Mouse (Mus musculus) monocyte, adult 5-6 weeks (primary cell): ENCODE data around the gene Olfr1502. TPM values are rescaled to one million over a fixed set of nuclear protein-coding genes. Genes with fewer than 3 reads are reported as not detected.
"Not testable (repeated sequence)": the region's sequence is repeated elsewhere in the genome, so short reads cannot be mapped to it uniquely, and the experiment has no call there.

Experiments
- ATAC-seq: fragments of 153-309, 156-312 bp; replicated peaks from 2 replicates; pipeline ENCODE4 v1.8.0; 2017; ENCODE audit warnings: mild to moderate bottlenecking; ENCODE audit not compliant: low TSS enrichment, insufficient number of reproducible peaks, severe bottlenecking, poor library complexity, low FRiP score
- total RNA-seq: library from RNA; stranded (forward); fragments of 200-1000, 200-491, 200-594 nt; gene quantifications from 3 replicates; pipeline ENCODE4 v1.2.3, GENCODE M21; 2017

Gene Olfr1502
- total RNA-seq: not detected in 3 replicates

DNA sequence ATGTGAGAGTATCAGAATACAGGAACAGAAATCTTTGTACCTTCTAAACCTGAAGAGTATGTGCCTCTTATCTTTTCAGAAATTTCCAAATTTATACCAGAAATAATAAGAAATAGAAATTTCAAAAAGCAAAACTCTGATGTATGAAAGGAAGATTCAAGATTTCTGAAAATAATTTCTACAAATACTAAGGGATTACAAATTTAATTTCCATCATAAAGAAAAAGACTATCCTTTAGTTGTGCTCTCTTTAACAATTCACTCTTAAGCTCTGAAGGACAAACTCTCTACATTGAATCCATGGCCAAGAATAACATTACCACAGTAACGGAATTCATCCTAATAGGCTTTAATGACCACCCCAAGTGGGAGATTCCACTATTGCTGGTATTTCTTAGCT is at the start of gene Olfr1502:
Gene Olfr1502, plus strand, starts transcription at position 301 of the 400 bp plus-strand sequence.
- no peak for ATAC-seq

DNA sequence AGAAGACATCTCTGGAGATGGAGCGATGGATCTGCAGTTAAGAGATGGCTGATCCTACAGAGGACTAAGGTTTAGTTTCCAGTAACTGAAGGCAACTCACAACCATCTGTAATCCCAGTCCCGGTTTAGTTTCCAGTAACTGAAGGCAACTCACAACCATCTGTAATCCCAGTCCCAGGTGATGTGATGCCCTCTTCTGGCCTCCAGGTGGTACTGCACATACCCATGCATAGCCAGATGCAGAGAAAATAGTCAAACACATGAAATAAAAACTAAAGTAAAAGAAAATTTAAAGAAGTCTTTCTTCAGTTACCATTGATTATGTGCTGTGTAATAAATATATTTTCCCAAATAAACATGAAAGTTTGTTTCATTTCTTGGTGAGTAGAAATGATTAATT is 48.8 kb upstream of the Olfr1502 start:
- ATAC-seq: no peak

DNA sequence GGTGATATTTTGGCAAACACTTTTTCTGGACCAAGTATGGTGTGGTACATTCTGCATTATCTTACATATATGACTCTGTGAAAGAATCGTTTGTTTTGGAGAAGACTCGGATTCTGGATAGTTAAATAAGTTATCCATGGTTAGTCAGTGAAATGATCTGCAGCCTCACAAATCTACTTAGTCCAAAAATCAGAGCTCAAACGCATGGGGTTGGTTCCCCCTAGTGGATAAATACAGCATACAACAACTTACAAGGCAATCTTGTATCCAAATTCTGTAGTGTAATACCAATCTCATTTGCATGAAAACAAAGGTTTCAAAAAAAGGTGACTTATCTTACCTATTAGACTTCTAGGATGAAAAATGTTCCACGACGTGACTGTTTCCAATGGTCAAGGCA is 42.8 kb upstream of the Olfr1502 start:
- ATAC-seq: no peak

- no peak for ATAC-seq
These were observed 42.2 kb upstream of the Olfr1502 start, which contains the start of gene Olfr1499 for GRCm38 (mm10) chr19:13819347-13819746. Gene Olfr1499, minus strand, starts transcription at chr19:13819447.

GRCm38 (mm10) chr19:13820847-13821246 is 40.7 kb upstream of the Olfr1502 start:
- no peak for ATAC-seq

GRCm38 (mm10) chr19:13828447-13828846 is 33.1 kb upstream of the Olfr1502 start:
- ATAC-seq: no peak

- no peak for ATAC-seq
These were observed 31.2 kb upstream of the Olfr1502 start, which contains the start of gene Olfr1500 for GRCm38 (mm10) chr19:13830388-13830787. Gene Olfr1500, minus strand, starts transcription at chr19:13830488.

- not testable (repeated sequence) for ATAC-seq
These were observed 11.0 kb upstream of the Olfr1502 start, which contains the start of gene Olfr1501 for GRCm38 (mm10) chr19:13850592-13850991. Gene Olfr1501, minus strand, starts transcription at chr19:13850692.

DNA sequence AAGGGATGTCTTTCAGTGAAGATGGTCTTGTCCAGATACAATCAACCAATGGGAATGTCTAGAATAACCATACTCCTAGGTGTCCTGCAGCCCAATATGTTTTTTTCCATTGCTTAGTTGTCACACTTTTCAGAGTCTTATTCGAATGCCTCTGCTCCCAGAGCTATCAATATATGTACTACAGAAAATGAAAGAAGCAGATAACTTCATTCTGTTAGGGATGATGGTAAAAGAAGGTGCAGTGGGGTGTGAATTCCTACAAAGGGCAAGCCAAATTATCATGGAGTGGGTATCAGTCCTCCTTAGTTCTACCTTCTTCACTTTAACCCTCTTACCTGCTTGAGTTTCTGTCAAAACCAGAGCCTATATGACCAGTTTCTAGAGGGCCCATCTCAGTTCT is 36.2 kb downstream of the Olfr1502 start, which contains the start of gene Olfr1504:
Gene Olfr1504, minus strand, starts transcription at position 101 of the 400 bp plus-strand sequence.
- ATAC-seq: no peak

Other genes starting within 250 kb of the Olfr1502 start
- gene Olfr1487, start 244.4 kb upstream of the Olfr1502 start, total RNA-seq: not detected in 3 replicates
- gene Olfr1489, start 230.2 kb upstream of the Olfr1502 start, total RNA-seq: not detected in 3 replicates
- not detected in 3 replicates for gene Olfr1490, start 210.7 kb upstream of the Olfr1502 start, total RNA-seq
- not detected in 3 replicates for gene Olfr1491, start 164.5 kb upstream of the Olfr1502 start, total RNA-seq
- not detected in 3 replicates for gene Olfr1493-ps1, start 138.5 kb upstream of the Olfr1502 start, total RNA-seq
- gene Olfr1494, start 122.1 kb upstream of the Olfr1502 start, total RNA-seq: not detected in 3 replicates
- gene Olfr1495, start 97.2 kb upstream of the Olfr1502 start, total RNA-seq: not detected in 3 replicates
- not detected in 3 replicates for gene Olfr1496, start 83.9 kb upstream of the Olfr1502 start, total RNA-seq
- not detected in 3 replicates for gene Olfr1497, start 63.6 kb upstream of the Olfr1502 start, total RNA-seq
- gene Olfr1499, start 42.3 kb upstream of the Olfr1502 start, total RNA-seq: not detected in 3 replicates
- gene Olfr1500, start 31.3 kb upstream of the Olfr1502 start, total RNA-seq: not detected in 3 replicates
- gene Olfr1501, start 11.1 kb upstream of the Olfr1502 start, total RNA-seq: not detected in 3 replicates
- gene Olfr1504, start 36.1 kb downstream of the Olfr1502 start, total RNA-seq: not detected in 3 replicates
- gene Olfr1505, start 51.7 kb downstream of the Olfr1502 start, total RNA-seq: not detected in 3 replicates